Mouse (Mus musculus): ENCODE results near the gene Arhgdia.

Gene Arhgdia

GRCm38 (mm10) chr11:120550810-120551440 lies 30.5 kb downstream of the Arhgdia start, which contains the start of gene Ppp1r27:
TSS of gene Ppp1r27 (minus strand) at chr11:120551132.
- DNase-seq (ENCODE audit: low spot score): no peak

- DNase-seq (ENCODE audit: low spot score): no peak
These were observed 31.2 kb downstream of the Arhgdia start for GRCm38 (mm10) chr11:120549986-120550809.

- peak; percentile 87 for DNase-seq (ENCODE audit: low spot score)
These were observed 32.1 kb downstream of the Arhgdia start, which contains the start of gene Mcrip1 for GRCm38 (mm10) chr11:120549168-120549945. TSS of gene Mcrip1 (minus strand) at chr11:120549727.

- DNase-seq (ENCODE audit: low spot score): no peak
These were observed 32.6 kb downstream of the Arhgdia start for GRCm38 (mm10) chr11:120548786-120549167.

GRCm38 (mm10) chr11:120548214-120548613 lies 33.2 kb downstream of the Arhgdia start:
- DNase-seq (ENCODE audit: low spot score): no peak

GRCm38 (mm10) chr11:120547469-120547868 lies 34.0 kb downstream of the Arhgdia start:
- DNase-seq (ENCODE audit: low spot score): no peak

GRCm38 (mm10) chr11:120545964-120546363 lies 35.5 kb downstream of the Arhgdia start:
- DNase-seq (ENCODE audit: low spot score): no peak

GRCm38 (mm10) chr11:120542376-120542775 lies 39.0 kb downstream of the Arhgdia start:
- DNase-seq (ENCODE audit: low spot score): no peak

GRCm38 (mm10) chr11:120541907-120542306 lies 39.5 kb downstream of the Arhgdia start:
- no peak for DNase-seq (ENCODE audit: low spot score)

GRCm38 (mm10) chr11:120539285-120540014 lies 42.0 kb downstream of the Arhgdia start:
- DNase-seq (ENCODE audit: low spot score): peak; percentile 78

- no peak for DNase-seq (ENCODE audit: low spot score)
These were observed 42.5 kb downstream of the Arhgdia start for GRCm38 (mm10) chr11:120538955-120539284.

- no peak for DNase-seq (ENCODE audit: low spot score)
These were observed 42.9 kb downstream of the Arhgdia start for GRCm38 (mm10) chr11:120538485-120538884.

- no peak for DNase-seq (ENCODE audit: low spot score)
These were observed 45.6 kb downstream of the Arhgdia start for GRCm38 (mm10) chr11:120535804-120536203.

GRCm38 (mm10) chr11:120535145-120535544 lies 46.3 kb downstream of the Arhgdia start:
- no peak for DNase-seq (ENCODE audit: low spot score)

- DNase-seq (ENCODE audit: low spot score): no peak
These were observed 47.3 kb downstream of the Arhgdia start for GRCm38 (mm10) chr11:120534093-120534492.

GRCm38 (mm10) chr11:120531646-120532045 lies 49.8 kb downstream of the Arhgdia start:
- DNase-seq (ENCODE audit: low spot score): no peak

GRCm38 (mm10) chr11:120530085-120530964 lies 51.1 kb downstream of the Arhgdia start, which contains the start of gene Gcgr:
TSS of gene Gcgr (plus strand) at chr11:120530699.
- peak; percentile 53 for DNase-seq (ENCODE audit: low spot score)

- DNase-seq (ENCODE audit: low spot score): peak; percentile 72
These were observed 52.5 kb downstream of the Arhgdia start for GRCm38 (mm10) chr11:120528903-120529302.

All from yolk sac, embryonic 10.5 days (tissue).